Mouse (Mus musculus): ENCODE results near the gene Lrfn4. TPM values are rescaled to one million over a fixed set of nuclear protein-coding genes. Genes with fewer than 3 reads are reported as not detected.

Lrfn4 gene
- total and polyA plus RNA-seq, 2 experiments from 2014 or later, result 17.1 to 164 TPM

DNA sequence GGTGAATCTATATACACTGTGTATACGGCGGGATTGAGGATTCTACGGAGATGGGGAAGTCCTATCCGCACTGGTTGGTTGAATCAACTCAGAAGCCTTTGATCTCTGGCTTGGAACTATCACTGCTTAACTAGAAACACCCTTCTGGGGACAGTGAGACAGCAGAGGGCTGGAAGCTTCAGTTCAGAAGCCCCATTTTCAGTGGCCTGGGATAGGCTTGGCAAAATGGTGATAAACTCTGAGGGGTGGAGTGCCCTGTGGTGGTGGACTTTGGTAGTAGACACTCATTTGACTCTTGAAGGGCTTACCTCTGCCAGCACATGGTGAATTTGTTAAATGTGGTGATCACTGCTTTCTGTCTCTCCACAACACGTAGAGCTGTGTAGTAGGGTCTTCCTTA, 49.8 kb downstream of the Lrfn4 start:
- ATAC-seq (ENCODE audit: low FRiP score) (no peak), DNase-seq (ENCODE audit: low spot score) (no peak)
- no peak for TF ChIP-seq CTCF (IDR thresholded peaks at IDR 0.05)
- Histone ChIP-seq H3K9me3 (ENCODE audit: low read length) (no peaks in the 10 kb centered on the region), H3K9ac (replicated peaks; ENCODE audit: low read length, poor library complexity, severe bottlenecking) (no peak overlapping the region), H3K36me3 (ENCODE audit: insufficient read depth, low read length) (no peaks in the 10 kb centered on the region), H3K27me3 (ENCODE audit: insufficient read depth, low read length) (no peaks in the 10 kb centered on the region), H3K4me1 (ENCODE audit: insufficient read depth, low read length) (no peaks in the 10 kb centered on the region), H3K27ac (ENCODE audit: low read depth, low read length) (no peak overlapping the region), H3K4me2 (ENCODE audit: low read depth, low read length, poor library complexity, severe bottlenecking) (no peak overlapping the region), H3K4me3 (ENCODE audit: low read depth, low read length) (no peak overlapping the region)
- 87% methylated on average over 5 of the region's 5 CpGs for WGBS

Small RNA genes lying within 50 kb of the gene (microRNA-seq; reads per million reads assigned to microRNA genes)
- 4.4 reads per million, percentile 7 among the genes with 10 or more reads in this experiment for gene Mir6986 (ENCODE audit: borderline number of aligned reads)

Other genes starting within 250 kb of the Lrfn4 start
- 64.9 and 103 TPM in 2 replicates for gene Kdm2a, start 217.4 kb downstream of the Lrfn4 start, total RNA-seq (2014; rRNA removed)
- 17.8 and 18.4 TPM in 2 replicates for gene Kdm2a, start 217.4 kb downstream of the Lrfn4 start, polyA plus RNA-seq (2015; fragmentation: Nextera tagmentation; extraction: Ambion mirVana)
- gene Rhod, start 176.2 kb downstream of the Lrfn4 start, total RNA-seq (2014; rRNA removed), result 4.3 and 6.2 TPM in 2 replicates
- gene Rhod, start 176.2 kb downstream of the Lrfn4 start, polyA plus RNA-seq (2015; fragmentation: Nextera tagmentation; extraction: Ambion mirVana), result 2.7 and 4.5 TPM in 2 replicates
- 12.2 and 20.9 TPM in 2 replicates for gene Syt12, start 138.2 kb downstream of the Lrfn4 start, total RNA-seq (2014; rRNA removed)
- 7.0 and 7.6 TPM in 2 replicates for gene Syt12, start 138.2 kb downstream of the Lrfn4 start, polyA plus RNA-seq (2015; fragmentation: Nextera tagmentation; extraction: Ambion mirVana)
- not detected in 2 replicates for gene 2010003K11Rik, start 117.1 kb downstream of the Lrfn4 start, total RNA-seq (2014; rRNA removed)
- 0.23 TPM in 1 of 2 replicates, not detected in the other for gene 2010003K11Rik, start 117.1 kb downstream of the Lrfn4 start, polyA plus RNA-seq (2015; fragmentation: Nextera tagmentation; extraction: Ambion mirVana)
- 45.1 and 57.8 TPM in 2 replicates for gene Pcx, start 105.2 kb downstream of the Lrfn4 start, total RNA-seq (2014; rRNA removed)
- gene Pcx, start 105.2 kb downstream of the Lrfn4 start, polyA plus RNA-seq (2015; fragmentation: Nextera tagmentation; extraction: Ambion mirVana), result 32.0 and 41.2 TPM in 2 replicates
- gene Rce1, start 10.0 kb upstream of the Lrfn4 start, total RNA-seq (2014; rRNA removed), result 74.9 and 85.1 TPM in 2 replicates
- 43.3 and 46.7 TPM in 2 replicates for gene Rce1, start 10.0 kb upstream of the Lrfn4 start, polyA plus RNA-seq (2015; fragmentation: Nextera tagmentation; extraction: Ambion mirVana)
- 0.99 and 3.0 TPM in 2 replicates for gene Gm960, start 83.0 kb upstream of the Lrfn4 start, total RNA-seq (2014; rRNA removed)
- gene Gm960, start 83.0 kb upstream of the Lrfn4 start, polyA plus RNA-seq (2015; fragmentation: Nextera tagmentation; extraction: Ambion mirVana), result 5.9 and 6.4 TPM in 2 replicates
- 138 and 154 TPM in 2 replicates for gene Sptbn2, start 95.5 kb upstream of the Lrfn4 start, total RNA-seq (2014; rRNA removed)
- gene Sptbn2, start 95.5 kb upstream of the Lrfn4 start, polyA plus RNA-seq (2015; fragmentation: Nextera tagmentation; extraction: Ambion mirVana), result 18.9 and 19.7 TPM in 2 replicates
- gene Rbm4b, start 140.8 kb upstream of the Lrfn4 start, total RNA-seq (2014; rRNA removed), result 63.2 and 89.1 TPM in 2 replicates
- 88.6 and 89.7 TPM in 2 replicates for gene Rbm4b, start 140.8 kb upstream of the Lrfn4 start, polyA plus RNA-seq (2015; fragmentation: Nextera tagmentation; extraction: Ambion mirVana)
- 90.5 and 97.4 TPM in 2 replicates for gene Rbm4, start 178.2 kb upstream of the Lrfn4 start, total RNA-seq (2014; rRNA removed)
- gene Rbm4, start 178.2 kb upstream of the Lrfn4 start, polyA plus RNA-seq (2015; fragmentation: Nextera tagmentation; extraction: Ambion mirVana), result 39.0 and 40.0 TPM in 2 replicates
- gene Gm21992, start 195.9 kb upstream of the Lrfn4 start, total RNA-seq (2014; rRNA removed), result 8.1 and 22.3 TPM in 2 replicates
- gene Gm21992, start 195.9 kb upstream of the Lrfn4 start, polyA plus RNA-seq (2015; fragmentation: Nextera tagmentation; extraction: Ambion mirVana), result 12.6 and 17.9 TPM in 2 replicates
- gene Rbm14, start 196.0 kb upstream of the Lrfn4 start, total RNA-seq (2014; rRNA removed), result 41.5 and 43.8 TPM in 2 replicates
- 37.9 and 38.4 TPM in 2 replicates for gene Rbm14, start 196.0 kb upstream of the Lrfn4 start, polyA plus RNA-seq (2015; fragmentation: Nextera tagmentation; extraction: Ambion mirVana)
- 19.9 and 20.0 TPM in 2 replicates for gene Ccs, start 223.7 kb upstream of the Lrfn4 start, total RNA-seq (2014; rRNA removed)
- 40.1 and 42.6 TPM in 2 replicates for gene Ccs, start 223.7 kb upstream of the Lrfn4 start, polyA plus RNA-seq (2015; fragmentation: Nextera tagmentation; extraction: Ambion mirVana)
- 0.38 and 1.0 TPM in 2 replicates for gene Ccdc87, start 223.7 kb upstream of the Lrfn4 start, total RNA-seq (2014; rRNA removed)
- gene Ccdc87, start 223.7 kb upstream of the Lrfn4 start, polyA plus RNA-seq (2015; fragmentation: Nextera tagmentation; extraction: Ambion mirVana), result 1.1 and 1.2 TPM in 2 replicates
- 117 and 125 TPM in 2 replicates for gene Ctsf, start 239.5 kb upstream of the Lrfn4 start, total RNA-seq (2014; rRNA removed)
- gene Ctsf, start 239.5 kb upstream of the Lrfn4 start, polyA plus RNA-seq (2015; fragmentation: Nextera tagmentation; extraction: Ambion mirVana), result 82.5 and 91.1 TPM in 2 replicates

All from midbrain, postnatal 0 days (tissue).